Mouse (Mus musculus) bone marrow macrophage, adult 2 months (primary cell): ENCODE results near the gene Lhfpl1. TPM values are rescaled to one million over a fixed set of nuclear protein-coding genes. Genes with fewer than 3 reads are reported as not detected.

Experiments
- H3K27ac ChIP-seq: 2 replicates; pipeline ENCODE4 v1.5.1; 2012; ENCODE audit warnings: low read depth, low read length; ENCODE audit not compliant: insufficient read depth
- H3K4me1 ChIP-seq: 2 replicates; pipeline ENCODE4 v1.6.1; 2012; ENCODE audit warnings: low read length; ENCODE audit not compliant: control insufficient read depth, insufficient read depth
- H3K4me3 ChIP-seq: 2 replicates; pipeline ENCODE4 v1.5.1; 2012; ENCODE audit warnings: mild to moderate bottlenecking, low read length, moderate library complexity; ENCODE audit not compliant: insufficient read depth
- CTCF ChIP-seq: IDR thresholded peaks from 2 replicates; pipeline ENCODE4 v1.5.1; 2012; ENCODE audit warnings: low read depth, mild to moderate bottlenecking, low read length, moderate library complexity
- POLR2A ChIP-seq: IDR thresholded peaks from 2 replicates; pipeline ENCODE4 v1.6.1; 2012; ENCODE audit warnings: mild to moderate bottlenecking, low read depth, low read length, borderline replicate concordance
- polyA plus RNA-seq: library from polyadenylated mRNA; stranded (reverse); fragments of >200 nt; gene quantifications from 2 replicates; pipeline ENCODE4 v1.2.4, GENCODE M21; 2012; ENCODE audit not compliant: missing spikeins, insufficient read depth, insufficient read length

Gene Lhfpl1
- polyA plus RNA-seq, 1 experiment = not detected

GRCm38 (mm10) chrX:145261803-145262202 is 87.1 kb downstream of the Lhfpl1 start:
- Histone ChIP-seq H3K27ac (no peak overlapping the region), H3K4me1 (no peaks in the 10 kb centered on the region), H3K4me3 (no peak overlapping the region)
- TF ChIP-seq CTCF = no peak
- no peak for TF ChIP-seq POLR2A

Other genes with a start within 250 kb of the Lhfpl1 start
- gene Amot, start 156.1 kb upstream of the Lhfpl1 start, polyA plus RNA-seq = 0.92 and 2.3 TPM in 2 replicates